Mouse (Mus musculus): Measurements from ENCODE around the gene Plekhm3.

- TF ChIP-seq GATA2 (IDR thresholded peaks at IDR 0.05; ENCODE audit: borderline replicate concordance, low read depth, low read length) (no peak), TAL1 (conservative IDR thresholded peaks at IDR 0.05; ENCODE audit: low read depth, low read length) (no peak), CTCF (IDR thresholded peaks at IDR 0.05; ENCODE audit: low read depth, low read length) (no peak), POLR2AphosphoS5 (IDR thresholded peaks at IDR 0.05; ENCODE audit: insufficient replicate concordance, low read depth, low read length) (no peak)
These were observed 109.1 kb downstream of the Plekhm3 start for GRCm38 (mm10) chr1:64847565-64847964.

All from G1E (cell line).